Mouse (Mus musculus): ENCODE results near the gene Slc37a1. TPM values are rescaled to one million over a fixed set of nuclear protein-coding genes. Genes with fewer than 3 reads are reported as not detected.

Gene Slc37a1
- polyA plus RNA-seq, 1 experiment from 2014 or later = 3.2 TPM

GRCm38 (mm10) chr17:31378361-31378761 lies 91.8 kb downstream of the Slc37a1 start:
- WGBS = 66% methylated on average over 10 of the region's 10 CpGs
- ATAC-seq (ENCODE audit: low read depth) (peak; percentile 70; the same call in 1 of the 2 replicates), DNase-seq (ENCODE audit: low spot score) (peak; percentile 34)
- Histone ChIP-seq H3K9me3 (ENCODE audit: control insufficient read depth, low read length) (no peaks in the 10 kb centered on the region), H3K4me2 (ENCODE audit: low read depth, low read length) (peak overlapping the region; percentile 21; the same call in 1 of the 2 replicates), H3K4me3 (ENCODE audit: low read depth, low read length) (no peak overlapping the region), H3K36me3 (ENCODE audit: control insufficient read depth, insufficient read depth, low read length) (no peaks in the 10 kb centered on the region), H3K27me3 (replicated peaks; ENCODE audit: control insufficient read depth, insufficient read depth, low read length) (no peaks in the 10 kb centered on the region), H3K9ac (ENCODE audit: low read depth, low read length) (no peak overlapping the region), H3K4me1 (ENCODE audit: control insufficient read depth, insufficient read depth, low read length) (no peaks in the 10 kb centered on the region), H3K27ac (replicated peaks; ENCODE audit: low read depth, low read length) (no peak overlapping the region)

- ATAC-seq (ENCODE audit: low read depth) = no peak
Measured at GRCm38 (mm10) chr17:31379086-31379485, 92.5 kb downstream of the Slc37a1 start.

GRCm38 (mm10) chr17:31379863-31380262 lies 93.3 kb downstream of the Slc37a1 start:
- WGBS = 90% methylated on average over 8 of the region's 8 CpGs

More at GRCm38 (mm10) chr17:31379086-31379485, 92.5 kb downstream of the Slc37a1 start:
- Histone ChIP-seq H3K4me2 (ENCODE audit: low read depth, low read length) (no peak overlapping the region), H3K27me3 (replicated peaks; ENCODE audit: control insufficient read depth, insufficient read depth, low read length) (no peaks in the 10 kb centered on the region), H3K9me3 (ENCODE audit: control insufficient read depth, low read length) (no peaks in the 10 kb centered on the region), H3K9ac (ENCODE audit: low read depth, low read length) (no peak overlapping the region), H3K4me1 (ENCODE audit: control insufficient read depth, insufficient read depth, low read length) (no peaks in the 10 kb centered on the region), H3K27ac (replicated peaks; ENCODE audit: low read depth, low read length) (no peak overlapping the region), H3K36me3 (ENCODE audit: control insufficient read depth, insufficient read depth, low read length) (no peaks in the 10 kb centered on the region), H3K4me3 (ENCODE audit: low read depth, low read length) (no peak overlapping the region)
- no peak for DNase-seq (ENCODE audit: low spot score)
- WGBS = 88% methylated on average over 2 of the region's 2 CpGs

GRCm38 (mm10) chr17:31383320-31383719 lies 96.7 kb downstream of the Slc37a1 start:
- H3K27ac ChIP-seq (replicated peaks; ENCODE audit: low read depth, low read length) = no peak overlapping the region
- H3K27me3 ChIP-seq (replicated peaks; ENCODE audit: control insufficient read depth, insufficient read depth, low read length) = no peaks in the 10 kb centered on the region
- no peaks in the 10 kb centered on the region for H3K9me3 ChIP-seq (ENCODE audit: control insufficient read depth, low read length)
- WGBS = 75% methylated on average over 6 of the region's 6 CpGs
- ATAC-seq (ENCODE audit: low read depth) = no peak
- no peak overlapping the region for H3K4me2 ChIP-seq (ENCODE audit: low read depth, low read length)
- no peaks in the 10 kb centered on the region for H3K36me3 ChIP-seq (ENCODE audit: control insufficient read depth, insufficient read depth, low read length)
- H3K4me1 ChIP-seq (ENCODE audit: control insufficient read depth, insufficient read depth, low read length) = peaks cover 26% of the 10 kb centered on the region
- DNase-seq (ENCODE audit: low spot score) = no peak
- H3K9ac ChIP-seq (ENCODE audit: low read depth, low read length) = no peak overlapping the region
- H3K4me3 ChIP-seq (ENCODE audit: low read depth, low read length) = no peak overlapping the region

More at GRCm38 (mm10) chr17:31379863-31380262, 93.3 kb downstream of the Slc37a1 start:
- Histone ChIP-seq H3K27me3 (replicated peaks; ENCODE audit: control insufficient read depth, insufficient read depth, low read length) (no peaks in the 10 kb centered on the region), H3K27ac (replicated peaks; ENCODE audit: low read depth, low read length) (no peak overlapping the region), H3K4me3 (ENCODE audit: low read depth, low read length) (no peak overlapping the region), H3K9ac (ENCODE audit: low read depth, low read length) (no peak overlapping the region), H3K4me2 (ENCODE audit: low read depth, low read length) (no peak overlapping the region), H3K9me3 (ENCODE audit: control insufficient read depth, low read length) (no peaks in the 10 kb centered on the region), H3K36me3 (ENCODE audit: control insufficient read depth, insufficient read depth, low read length) (no peaks in the 10 kb centered on the region), H3K4me1 (ENCODE audit: control insufficient read depth, insufficient read depth, low read length) (peaks cover 6% of the 10 kb centered on the region; the same call in 1 of the 2 replicates)
- no peak for ATAC-seq (ENCODE audit: low read depth)
- DNase-seq (ENCODE audit: low spot score) = no peak

- no peaks in the 10 kb centered on the region for H3K27me3 ChIP-seq (replicated peaks; ENCODE audit: control insufficient read depth, insufficient read depth, low read length)
- peak; percentile 82 for DNase-seq (ENCODE audit: low spot score)
- no peak overlapping the region for H3K9ac ChIP-seq (ENCODE audit: low read depth, low read length)
- no peak overlapping the region for H3K4me3 ChIP-seq (ENCODE audit: low read depth, low read length)
- WGBS = 4% methylated on average over 8 of the region's 8 CpGs
- H3K36me3 ChIP-seq (ENCODE audit: control insufficient read depth, insufficient read depth, low read length) = no peaks in the 10 kb centered on the region
- H3K9me3 ChIP-seq (ENCODE audit: control insufficient read depth, low read length) = no peaks in the 10 kb centered on the region
- peaks cover 31% of the 10 kb centered on the region for H3K4me1 ChIP-seq (ENCODE audit: control insufficient read depth, insufficient read depth, low read length)
- H3K4me2 ChIP-seq (ENCODE audit: low read depth, low read length) = peak overlapping the region; percentile 88
- no peak for ATAC-seq (ENCODE audit: low read depth)
- peak overlapping the region; percentile 68 for H3K27ac ChIP-seq (replicated peaks; ENCODE audit: low read depth, low read length)
Measured at GRCm38 (mm10) chr17:31384968-31385627, 98.5 kb downstream of the Slc37a1 start.

- ATAC-seq (ENCODE audit: low read depth) = peak; percentile 88
- H3K36me3 ChIP-seq (ENCODE audit: control insufficient read depth, insufficient read depth, low read length) = no peaks in the 10 kb centered on the region
- H3K9ac ChIP-seq (ENCODE audit: low read depth, low read length) = peak within 1 kb of the TSS; percentile 76
- 3% methylated on average over 12 of the region's 56 CpGs for WGBS
- H3K4me3 ChIP-seq (ENCODE audit: low read depth, low read length) = peak within 1 kb of the TSS; percentile 82
- peak within 1 kb of the TSS; percentile 68 for H3K27ac ChIP-seq (replicated peaks; ENCODE audit: low read depth, low read length)
- no peaks in the 10 kb centered on the region for H3K27me3 ChIP-seq (replicated peaks; ENCODE audit: control insufficient read depth, insufficient read depth, low read length)
- H3K4me2 ChIP-seq (ENCODE audit: low read depth, low read length) = peak within 1 kb of the TSS; percentile 88
- peak; percentile 94 for DNase-seq (ENCODE audit: low spot score)
- H3K9me3 ChIP-seq (ENCODE audit: control insufficient read depth, low read length) = no peaks in the 10 kb centered on the region
- H3K4me1 ChIP-seq (ENCODE audit: control insufficient read depth, insufficient read depth, low read length) = peaks cover 31% of the 10 kb centered on the region
Measured at GRCm38 (mm10) chr17:31385671-31386665, 99.4 kb downstream of the Slc37a1 start, which contains the start of gene Pde9a. Pde9a (plus strand) TSS chr17:31386210.

GRCm38 (mm10) chr17:31386766-31387275 lies 100.2 kb downstream of the Slc37a1 start:
- DNase-seq (ENCODE audit: low spot score) = no peak

GRCm38 (mm10) chr17:31389432-31390050 lies 102.9 kb downstream of the Slc37a1 start:
- H3K4me2 ChIP-seq (ENCODE audit: low read depth, low read length) = no peak overlapping the region
- H3K9me3 ChIP-seq (ENCODE audit: control insufficient read depth, low read length) = no peaks in the 10 kb centered on the region
- peak; percentile 75 for DNase-seq (ENCODE audit: low spot score)
- no peaks in the 10 kb centered on the region for H3K27me3 ChIP-seq (replicated peaks; ENCODE audit: control insufficient read depth, insufficient read depth, low read length)
- 82% methylated on average over 3 of the region's 3 CpGs for WGBS
- no peak overlapping the region for H3K27ac ChIP-seq (replicated peaks; ENCODE audit: low read depth, low read length)
- peaks cover 28% of the 10 kb centered on the region for H3K4me1 ChIP-seq (ENCODE audit: control insufficient read depth, insufficient read depth, low read length)
- no peaks in the 10 kb centered on the region for H3K36me3 ChIP-seq (ENCODE audit: control insufficient read depth, insufficient read depth, low read length)
- H3K9ac ChIP-seq (ENCODE audit: low read depth, low read length) = no peak overlapping the region
- H3K4me3 ChIP-seq (ENCODE audit: low read depth, low read length) = no peak overlapping the region
- no peak for ATAC-seq (ENCODE audit: low read depth)

More at GRCm38 (mm10) chr17:31386766-31387275, 100.2 kb downstream of the Slc37a1 start:
- Histone ChIP-seq H3K36me3 (ENCODE audit: control insufficient read depth, insufficient read depth, low read length) (no peaks in the 10 kb centered on the region), H3K4me3 (ENCODE audit: low read depth, low read length) (peak overlapping the region; percentile 82), H3K9ac (ENCODE audit: low read depth, low read length) (peak overlapping the region; percentile 76), H3K4me2 (ENCODE audit: low read depth, low read length) (peak overlapping the region; percentile 88), H3K27me3 (replicated peaks; ENCODE audit: control insufficient read depth, insufficient read depth, low read length) (no peaks in the 10 kb centered on the region), H3K27ac (replicated peaks; ENCODE audit: low read depth, low read length) (no peak overlapping the region), H3K4me1 (ENCODE audit: control insufficient read depth, insufficient read depth, low read length) (peaks cover 31% of the 10 kb centered on the region), H3K9me3 (ENCODE audit: control insufficient read depth, low read length) (no peaks in the 10 kb centered on the region)
- 18% methylated on average over 7 of the region's 7 CpGs for WGBS
- 0 out of 2 replicates have a peak, but pooled peaks have one; percentile 4 for ATAC-seq (ENCODE audit: low read depth)
